Mouse (Mus musculus) left cerebral cortex, postnatal 36 days (tissue): Measurements from ENCODE around the gene Csk. TPM values are rescaled to one million over a fixed set of nuclear protein-coding genes. Genes with fewer than 3 reads are reported as not detected.
A peak's percentile ranks its signal among the peaks of the same experiment; 100 is the strongest.

Experiments
- DNase-seq, 2 experiments: peaks; one replicate each; pipeline ENCODE4 v3.0.0; 2021 to 2022; ENCODE audit warnings: low spot score in 2 of 2, mixed read lengths in 1 of 2
- intact Hi-C: fragments of 180-260 bp; cut with DNase I; formaldehyde crosslinking; loops from one replicate; pipeline ENCODE4 v1.15.1; 2025
- total RNA-seq, 2 experiments: library from RNA; stranded (reverse); gene quantifications; 2 replicates each; pipeline ENCODE4 v1.2.3; 2021

Csk gene
- total RNA-seq, 2 experiments from 2014 or later: 36.7 to 38.6 TPM

GRCm38 (mm10) chr9:57613975-57614374 is 39.5 kb downstream of the Csk start:
- intact Hi-C loops: no loop called here
- no peak for DNase-seq

GRCm38 (mm10) chr9:57612587-57612986 is 40.8 kb downstream of the Csk start:
- no peak for DNase-seq
- intact Hi-C loops: no loop called here

GRCm38 (mm10) chr9:57610359-57610826 is 43.0 kb downstream of the Csk start:
- intact Hi-C loops: no loop called here

GRCm38 (mm10) chr9:57609803-57610202 is 43.6 kb downstream of the Csk start:
- DNase-seq: no peak
- intact Hi-C loops: no loop called here

More at GRCm38 (mm10) chr9:57610359-57610826, 43.0 kb downstream of the Csk start:
- no peak for DNase-seq

GRCm38 (mm10) chr9:57606139-57606851 is 47.1 kb downstream of the Csk start, which contains the start of gene Cplx3:
TSS of gene Cplx3 (minus strand) at chr9:57606281.
- DNase-seq: no peak
- intact Hi-C loops: no loop called here

- DNase-seq: no peak
- intact Hi-C loops: no loop called here
Measured at GRCm38 (mm10) chr9:57605503-57605902, 47.9 kb downstream of the Csk start.

GRCm38 (mm10) chr9:57604875-57605274 is 48.6 kb downstream of the Csk start:
- intact Hi-C loops: no loop called here

GRCm38 (mm10) chr9:57602098-57602497 is 51.3 kb downstream of the Csk start:
- intact Hi-C loops: no loop called here
- DNase-seq: no peak

More at GRCm38 (mm10) chr9:57604875-57605274, 48.6 kb downstream of the Csk start:
- peak in 1 of 2 experiments; percentile 30 for DNase-seq

GRCm38 (mm10) chr9:57601353-57601706 is 52.1 kb downstream of the Csk start:
- intact Hi-C loops: no loop called here
- peak; percentile 60 for DNase-seq

GRCm38 (mm10) chr9:57600620-57601352 is 52.6 kb downstream of the Csk start:
- intact Hi-C loops: no loop called here

GRCm38 (mm10) chr9:57598851-57599563 is 54.4 kb downstream of the Csk start:
- intact Hi-C loops: no loop called here
- no peak for DNase-seq

More at GRCm38 (mm10) chr9:57600620-57601352, 52.6 kb downstream of the Csk start:
- DNase-seq: no peak

- DNase-seq: no peak
- intact Hi-C loops: no loop called here
Measured at GRCm38 (mm10) chr9:57597929-57598382, 55.5 kb downstream of the Csk start.

GRCm38 (mm10) chr9:57597265-57597664 is 56.2 kb downstream of the Csk start:
- no peak for DNase-seq
- intact Hi-C loops: no loop called here

- intact Hi-C loops: loop anchor here (5.0 kb wide), 1 partner anchor 53 kb away; no protein-coding TSS in a partner anchor
- DNase-seq: no peak
Measured at GRCm38 (mm10) chr9:57594174-57594509, 59.3 kb downstream of the Csk start.

- intact Hi-C loops: loop anchor here (5.0 kb wide), 1 partner anchor 54 kb away; no protein-coding TSS in a partner anchor
- DNase-seq: no peak
Measured at GRCm38 (mm10) chr9:57593454-57594173, 59.8 kb downstream of the Csk start.

GRCm38 (mm10) chr9:57590726-57591125 is 62.7 kb downstream of the Csk start:
- intact Hi-C loops: loop anchor here (5.0 kb wide), 1 partner anchor 57 kb away; no protein-coding TSS in a partner anchor
- no peak for DNase-seq

- DNase-seq: peak; percentile 79 to 85
- intact Hi-C loops: loop anchor here (5.0 kb wide), 1 partner anchor 58 kb away; no protein-coding TSS in a partner anchor
Measured at GRCm38 (mm10) chr9:57589224-57590126, 64.0 kb downstream of the Csk start, which contains the start of gene Ulk3. TSS of gene Ulk3 (plus strand) at chr9:57589452.

- DNase-seq: no peak
- intact Hi-C loops: no loop called here
Measured at GRCm38 (mm10) chr9:57584991-57585390, 68.4 kb downstream of the Csk start.
